Mouse (Mus musculus) E14TG2a.4 (cell line): ENCODE results near the gene Fam162a.

Source experiments
- H3K27me3 ChIP-seq: 2 replicates; pipeline ENCODE4 v1.6.1; 2014; ENCODE audit warnings: low read length, control low read depth; ENCODE audit not compliant: insufficient read depth
- H3K36me3 ChIP-seq: 2 replicates; pipeline ENCODE4 v1.6.1; 2014; ENCODE audit warnings: low read length, control low read depth; ENCODE audit not compliant: insufficient read depth
- H3K4me1 ChIP-seq: replicated peaks from 2 replicates; pipeline ENCODE4 v1.6.1; 2014; ENCODE audit warnings: low read depth, low read length, control low read depth
- H3K4me3 ChIP-seq: replicated peaks from 2 replicates; pipeline ENCODE4 v1.5.1; 2014; ENCODE audit warnings: mild to moderate bottlenecking, low read length
- H3K9me3 ChIP-seq: 2 replicates; pipeline ENCODE4 v1.6.1; 2014; ENCODE audit warnings: low read length, control low read depth
- CTCF ChIP-seq: conservative IDR thresholded peaks from 2 replicates; pipeline ENCODE4 v1.5.1; 2014; ENCODE audit warnings: low read length
- NANOG ChIP-seq: IDR thresholded peaks from 2 replicates; pipeline ENCODE4 v1.6.1; 2014; ENCODE audit warnings: borderline replicate concordance, low read length, mixed read lengths
- POU5F1 ChIP-seq: IDR thresholded peaks from 2 replicates; pipeline ENCODE4 v1.6.1; 2014; ENCODE audit warnings: low read length, borderline replicate concordance

Fam162a gene

DNA sequence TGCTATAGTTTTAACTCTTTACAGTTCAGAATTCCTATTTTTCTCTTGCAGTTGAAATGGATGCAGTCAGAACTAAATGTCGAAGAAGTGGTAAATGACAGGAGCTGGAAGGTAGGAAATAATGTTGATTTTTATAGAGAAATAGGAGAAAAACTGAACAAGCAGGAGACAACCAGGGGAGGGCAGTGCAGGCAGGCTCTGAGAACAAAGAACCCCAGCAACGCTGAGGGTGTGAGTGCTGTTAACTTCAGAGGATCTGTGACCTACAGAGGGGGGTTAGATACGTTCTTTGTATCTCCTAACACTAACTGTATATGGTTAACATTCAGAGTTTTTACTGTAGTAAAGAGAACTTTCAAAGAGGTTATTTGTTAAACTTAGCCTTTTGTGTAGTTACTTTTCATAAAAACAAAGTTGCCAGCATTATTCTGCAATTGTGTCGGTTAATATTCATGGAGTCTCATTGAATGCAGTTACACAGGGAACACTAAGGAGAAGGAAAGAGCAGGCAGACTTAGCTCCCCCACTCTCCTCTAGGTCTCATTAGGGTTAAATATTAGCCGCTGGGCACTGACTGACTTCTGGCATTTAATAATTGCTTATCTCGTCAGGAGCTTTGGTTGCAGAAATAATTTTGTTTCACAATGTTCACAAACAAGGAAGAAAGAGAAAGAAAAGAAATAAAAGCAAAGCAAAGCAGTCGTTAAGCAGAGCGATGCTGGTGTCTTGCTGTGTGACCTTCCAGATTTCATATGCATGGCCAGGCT lies 18.6 kb upstream of the Fam162a start:
- Histone ChIP-seq H3K4me1 (peaks cover 72% of the 10 kb centered on the region), H3K27me3 (no peaks in the 10 kb centered on the region), H3K9me3 (no peaks in the 10 kb centered on the region), H3K4me3 (0 out of 2 replicates have a peak overlapping the region, but pooled peaks have one; percentile 26), H3K36me3 (peaks cover 81% of the 10 kb centered on the region)
- TF ChIP-seq CTCF (no peak; the same call in 1 of the 2 replicates), NANOG (no peak), POU5F1 (no peak)

DNA sequence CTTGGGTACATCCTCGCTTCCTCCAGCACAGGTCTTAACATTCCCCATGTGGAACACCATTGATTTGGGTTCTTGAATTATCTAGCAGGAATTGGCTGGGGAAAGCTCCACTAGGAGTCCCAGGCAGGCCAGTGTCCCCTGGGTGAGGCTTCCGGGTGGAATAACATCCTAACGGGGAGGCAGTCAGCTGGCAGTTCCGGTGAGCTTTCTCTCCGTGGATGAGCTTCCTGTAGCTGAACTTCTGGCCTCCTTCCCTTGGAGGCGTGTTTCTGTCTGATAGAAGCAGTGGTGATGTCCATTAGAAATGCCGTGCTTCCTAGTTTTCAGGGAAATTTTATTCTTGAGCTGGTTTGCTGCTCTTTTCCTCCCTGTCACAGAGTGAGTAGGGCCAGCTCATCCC lies 17.7 kb upstream of the Fam162a start:
- no peaks in the 10 kb centered on the region for H3K27me3 ChIP-seq
- peaks cover 72% of the 10 kb centered on the region for H3K4me1 ChIP-seq
- no peaks in the 10 kb centered on the region for H3K9me3 ChIP-seq
- TF ChIP-seq POU5F1: no peak
- no peak for TF ChIP-seq NANOG
- TF ChIP-seq CTCF: no peak
- H3K4me3 ChIP-seq: peak overlapping the region; percentile 26; the same call in 1 of the 2 replicates
- peaks cover 90% of the 10 kb centered on the region for H3K36me3 ChIP-seq

DNA sequence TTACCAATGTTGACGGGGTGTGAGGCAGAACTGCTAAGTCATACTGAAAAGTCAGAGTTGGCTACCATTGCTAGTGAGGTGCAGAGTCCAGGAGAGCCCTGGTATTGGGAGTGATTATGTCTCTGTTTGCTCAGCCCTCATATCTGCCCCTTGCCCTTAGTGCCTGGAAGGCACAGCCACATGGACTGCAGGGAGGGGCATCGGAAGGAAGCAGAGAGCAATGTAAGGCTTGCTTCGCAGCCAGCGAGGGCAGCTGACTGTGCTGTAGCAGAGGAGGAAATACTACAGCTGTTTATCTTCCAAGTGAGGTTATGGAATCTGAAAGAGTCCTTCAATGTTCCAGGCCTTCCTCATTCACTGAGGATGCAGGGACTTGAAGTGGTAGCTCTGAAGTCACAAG lies 16.5 kb upstream of the Fam162a start:
- TF ChIP-seq POU5F1 (no peak), CTCF (no peak), NANOG (no peak)
- no peaks in the 10 kb centered on the region for H3K9me3 ChIP-seq
- H3K36me3 ChIP-seq: peaks cover 98% of the 10 kb centered on the region
- H3K27me3 ChIP-seq: no peaks in the 10 kb centered on the region
- H3K4me1 ChIP-seq: peaks cover 66% of the 10 kb centered on the region
- no peak overlapping the region for H3K4me3 ChIP-seq

DNA sequence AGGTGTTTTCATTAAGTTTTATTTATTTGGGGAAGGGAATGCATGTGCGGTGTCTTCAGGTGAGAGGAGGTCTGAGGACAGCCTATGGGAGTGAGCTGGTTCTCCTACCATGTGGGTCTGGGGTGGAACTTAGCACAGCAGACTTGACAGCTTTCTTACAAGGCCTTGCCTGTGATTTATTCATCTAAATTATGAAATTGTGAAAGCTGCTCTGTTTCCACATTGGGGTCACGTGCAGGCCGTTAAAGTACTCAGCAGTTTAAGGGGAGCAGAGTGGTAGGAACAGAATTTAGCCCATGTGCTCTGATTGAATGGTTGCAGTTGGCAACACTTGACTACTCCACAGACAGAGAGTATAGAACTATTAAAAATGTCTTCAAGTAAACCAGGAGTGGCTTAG lies 8.5 kb upstream of the Fam162a start:
- TF ChIP-seq NANOG (no peak), CTCF (no peak), POU5F1 (no peak)
- Histone ChIP-seq H3K4me3 (no peak overlapping the region), H3K4me1 (peaks cover 54% of the 10 kb centered on the region), H3K27me3 (no peaks in the 10 kb centered on the region), H3K36me3 (peaks cover 78% of the 10 kb centered on the region), H3K9me3 (no peaks in the 10 kb centered on the region)

DNA sequence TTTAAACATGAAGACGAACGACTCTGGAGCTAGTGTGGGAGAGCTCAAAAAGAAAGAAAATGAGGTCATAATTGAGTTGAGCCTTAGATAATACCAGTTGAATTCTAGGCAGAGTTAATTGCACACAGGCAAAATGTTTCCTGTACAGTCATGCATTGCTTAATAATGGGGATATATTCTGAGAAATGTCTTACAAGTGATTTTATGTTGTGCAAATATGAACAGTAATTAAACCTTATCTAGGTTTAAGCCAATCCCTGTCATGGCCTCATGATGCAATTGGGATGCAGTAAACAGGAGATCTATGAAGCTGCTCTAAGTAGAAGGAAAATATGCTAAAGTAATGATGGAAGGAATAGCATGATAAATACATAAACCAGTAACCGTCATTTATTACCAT lies 3.4 kb upstream of the Fam162a start:
- H3K4me3 ChIP-seq: no peak overlapping the region
- peaks cover 57% of the 10 kb centered on the region for H3K4me1 ChIP-seq
- peaks cover 52% of the 10 kb centered on the region for H3K36me3 ChIP-seq
- no peak for TF ChIP-seq POU5F1
- no peak for TF ChIP-seq NANOG
- TF ChIP-seq CTCF: no peak
- no peaks in the 10 kb centered on the region for H3K27me3 ChIP-seq
- H3K9me3 ChIP-seq: no peaks in the 10 kb centered on the region

DNA sequence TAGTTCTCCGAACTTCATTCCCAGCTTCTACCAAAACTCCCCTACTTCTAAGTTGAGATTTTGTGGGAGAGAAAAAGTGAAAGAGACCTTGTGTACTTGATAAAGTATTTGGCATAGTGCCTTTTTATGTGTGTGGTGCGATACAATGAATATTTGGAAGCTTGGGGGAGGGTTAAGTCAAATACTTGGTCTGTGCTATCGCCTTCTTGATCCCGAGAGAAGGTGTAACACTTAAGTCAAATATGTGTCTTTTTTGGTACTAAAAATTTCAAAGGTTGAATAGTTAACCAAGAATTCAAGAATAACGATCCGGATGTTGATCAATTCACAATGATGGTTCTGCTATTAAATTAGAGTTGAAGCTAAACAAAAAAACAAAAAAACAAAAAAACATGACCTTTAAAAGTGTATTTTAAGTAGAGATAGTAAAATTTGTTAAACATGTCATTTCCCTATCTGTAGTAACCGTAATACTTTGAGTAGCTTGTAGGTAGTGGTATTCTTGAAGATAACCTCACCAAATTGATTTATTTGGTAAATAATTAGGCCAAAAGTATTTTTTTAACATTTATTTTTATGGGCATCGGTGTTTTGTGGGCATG lies 1.1 kb upstream of the Fam162a start:
- no peaks in the 10 kb centered on the region for H3K9me3 ChIP-seq
- H3K27me3 ChIP-seq: no peaks in the 10 kb centered on the region
- peaks cover 60% of the 10 kb centered on the region for H3K4me1 ChIP-seq
- peaks cover 53% of the 10 kb centered on the region for H3K36me3 ChIP-seq
- TF ChIP-seq CTCF (no peak), POU5F1 (no peak), NANOG (no peak)
- H3K4me3 ChIP-seq: peak overlapping the region; percentile 92

DNA sequence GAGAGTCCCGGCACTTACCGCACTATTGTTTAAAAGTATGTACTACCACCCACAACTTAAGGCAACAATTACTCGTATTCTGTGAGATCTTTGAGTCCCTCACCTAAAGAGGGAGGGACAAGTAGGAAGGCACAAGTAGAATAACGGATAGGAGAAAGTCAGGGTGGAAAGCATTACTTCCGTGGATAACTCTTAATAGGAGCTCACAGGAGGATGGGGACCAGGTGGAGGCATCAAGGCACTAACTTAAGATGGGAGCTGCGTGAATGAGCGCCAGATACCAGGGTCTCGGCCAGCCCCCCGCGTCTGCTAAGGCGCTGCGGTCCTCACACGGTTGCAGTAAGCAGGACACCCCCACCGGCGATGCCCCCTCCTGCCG lies 334 bp downstream of the Fam162a start:
- H3K9me3 ChIP-seq: no peaks in the 10 kb centered on the region
- no peaks in the 10 kb centered on the region for H3K27me3 ChIP-seq
- peaks cover 57% of the 10 kb centered on the region for H3K36me3 ChIP-seq
- H3K4me3 ChIP-seq: peak overlapping the region; percentile 92
- TF ChIP-seq CTCF (no peak), NANOG (0 out of 2 replicates have a peak, but pooled peaks have one; percentile 10)
- peaks cover 71% of the 10 kb centered on the region for H3K4me1 ChIP-seq

DNA sequence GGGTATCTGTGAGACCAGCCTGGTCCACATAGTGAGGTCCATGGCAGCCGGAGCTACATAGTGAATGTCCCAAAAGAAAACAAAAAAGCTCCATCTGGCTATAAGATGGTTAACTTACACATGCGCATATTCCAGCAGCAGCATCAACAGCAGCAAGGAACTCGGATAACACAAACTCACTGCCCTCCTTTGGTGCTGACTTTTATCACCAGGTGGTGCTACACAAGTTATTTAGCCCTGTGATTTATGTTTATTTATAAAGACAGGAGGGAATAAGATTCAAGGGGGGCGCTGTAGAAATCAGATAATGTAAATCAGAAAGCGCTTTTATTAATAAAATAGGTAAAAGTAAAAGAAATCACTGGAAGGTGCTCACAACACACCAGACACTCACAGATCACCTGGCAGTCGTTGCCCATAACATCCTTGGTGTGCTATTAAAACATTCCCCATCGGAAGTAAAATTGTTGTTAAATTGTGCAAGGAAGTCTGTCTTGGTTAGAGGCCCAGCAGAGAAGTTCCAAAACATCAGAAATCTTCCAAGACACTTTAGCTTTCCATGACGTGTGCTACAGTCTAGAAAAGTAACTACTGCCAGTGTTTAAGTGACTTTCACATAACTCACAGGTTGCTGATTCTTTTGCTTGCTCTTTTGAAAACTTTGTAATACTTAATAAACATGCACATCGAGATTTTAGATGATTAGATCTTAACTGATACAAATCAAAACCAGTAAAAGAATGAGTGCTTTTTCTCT lies 1.4 kb downstream of the Fam162a start:
- Histone ChIP-seq H3K4me3 (peak overlapping the region; percentile 92), H3K27me3 (no peaks in the 10 kb centered on the region), H3K36me3 (peaks cover 49% of the 10 kb centered on the region), H3K9me3 (no peaks in the 10 kb centered on the region), H3K4me1 (peaks cover 71% of the 10 kb centered on the region)
- TF ChIP-seq POU5F1 (no peak), CTCF (no peak), NANOG (no peak)
